Mouse (Mus musculus) bone marrow macrophage, adult 2 months (primary cell): Measurements from ENCODE around the gene Plk3.

Source experiments
- CTCF ChIP-seq: IDR thresholded peaks from 2 replicates; pipeline ENCODE4 v1.5.1; 2012; ENCODE audit warnings: low read depth, mild to moderate bottlenecking, low read length, moderate library complexity
- POLR2A ChIP-seq: IDR thresholded peaks from 2 replicates; pipeline ENCODE4 v1.6.1; 2012; ENCODE audit warnings: mild to moderate bottlenecking, low read depth, low read length, borderline replicate concordance

DNA sequence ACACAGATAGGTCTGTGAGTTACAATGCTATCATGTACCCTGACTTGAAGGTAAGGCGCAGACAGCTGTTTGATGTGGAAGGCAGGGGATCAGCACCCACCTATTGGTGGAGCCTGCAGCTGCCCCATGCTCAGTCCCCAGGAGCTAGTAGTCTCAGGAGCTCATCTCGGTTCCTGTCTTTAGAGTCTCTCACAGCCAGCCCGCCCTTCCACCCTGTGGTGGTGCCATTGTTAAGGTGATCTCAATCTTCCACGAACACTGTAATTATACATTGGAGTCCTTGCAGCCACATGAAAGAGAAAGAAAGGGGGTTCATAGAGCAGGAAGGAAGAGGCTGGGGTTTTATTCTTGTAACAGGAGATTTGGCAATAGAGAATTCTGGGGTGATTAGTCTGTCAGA lies 33.7 kb downstream of the Plk3 start:
- no peak for TF ChIP-seq CTCF
- no peak for TF ChIP-seq POLR2A
